Mouse (Mus musculus) kidney, embryonic 15.5 days (tissue): ENCODE measurements around the gene Hist1h2bh. TPM values are rescaled to one million over a fixed set of nuclear protein-coding genes. Genes with fewer than 3 reads are reported as not detected.
"Not testable (repeated sequence)": the region's sequence is repeated elsewhere in the genome, so short reads cannot be mapped to it uniquely, and the experiment has no call there.

Experiments
- ATAC-seq: fragments of 200-750 bp; cut with Nextera tagmentation; replicated peaks from 2 replicates; pipeline ENCODE4 v1.8.0; 2017; ENCODE audit warnings: moderate TSS enrichment; ENCODE audit not compliant: low FRiP score
- H3K27ac ChIP-seq: fragments of 300-500 bp; sonication (generic); 2 replicates; pipeline ENCODE4 v1.5.1; 2015; ENCODE audit warnings: mild to moderate bottlenecking, inconsistent platforms
- H3K27me3 ChIP-seq: fragments of 300-500 bp; sonication (generic); 2 replicates; pipeline ENCODE4 v1.6.1; 2015; ENCODE audit warnings: inconsistent platforms
- H3K36me3 ChIP-seq: fragments of 300-500 bp; sonication (generic); 2 replicates; pipeline ENCODE4 v1.6.1; 2015; ENCODE audit warnings: inconsistent platforms
- H3K4me1 ChIP-seq: fragments of 300-500 bp; sonication (generic); 2 replicates; pipeline ENCODE4 v1.6.1; 2015; ENCODE audit warnings: inconsistent platforms
- H3K4me2 ChIP-seq: fragments of 300-500 bp; sonication (generic); 2 replicates; pipeline ENCODE4 v1.6.1; 2015; ENCODE audit warnings: moderate library complexity, mild to moderate bottlenecking, inconsistent platforms
- H3K4me3 ChIP-seq: fragments of 300-500 bp; sonication (generic); replicated peaks from 2 replicates; pipeline ENCODE4 v1.5.1; 2015; ENCODE audit warnings: mild to moderate bottlenecking, inconsistent platforms
- H3K9ac ChIP-seq: fragments of 300-500 bp; sonication (generic); 2 replicates; pipeline ENCODE4 v1.6.1; 2015; ENCODE audit warnings: mild to moderate bottlenecking, inconsistent platforms
- H3K9me3 ChIP-seq: fragments of 300-500 bp; sonication (generic); replicated peaks from 2 replicates; pipeline ENCODE4 v1.6.1; 2016; ENCODE audit warnings: inconsistent platforms
- WGBS: fragments of 180-500 bp; shearing (Covaris S2); methylation state at CpG from one replicate; pipeline ENCODE4 v1.1.7; 2015; ENCODE audit warnings: mixed read lengths; 5-methylcytosine and 5-hydroxymethylcytosine counted together
- polyA plus RNA-seq: library from polyadenylated mRNA; unstranded; fragments of >200 nt; fragmentation: Nextera tagmentation; extraction: Ambion mirVana; gene quantifications from 2 replicates; pipeline ENCODE4 v1.2.1, GENCODE M21; 2015

Gene Hist1h2bh
- polyA plus RNA-seq, 1 experiment from 2014 or later, result 1.1 TPM

GRCm38 (mm10) chr13:23555839-23556416 lies 12.7 kb upstream of the Hist1h2bh start:
- H3K36me3 ChIP-seq, result no peaks in the 10 kb centered on the region
- H3K27me3 ChIP-seq, result no peaks in the 10 kb centered on the region
- WGBS, result under 1% methylated on average over 18 of the region's 18 CpGs
- peak overlapping the region; percentile 87 for H3K4me2 ChIP-seq
- peak overlapping the region; percentile 87 for H3K9ac ChIP-seq
- H3K4me3 ChIP-seq, result peak overlapping the region; percentile 63
- ATAC-seq, result peak; percentile 82
- no peaks in the 10 kb centered on the region for H3K9me3 ChIP-seq
- H3K4me1 ChIP-seq, result peaks cover 22% of the 10 kb centered on the region
- peak overlapping the region; percentile 99 for H3K27ac ChIP-seq

GRCm38 (mm10) chr13:23554925-23555838 lies 12.0 kb upstream of the Hist1h2bh start:
- peak; percentile 91 for ATAC-seq
- Histone ChIP-seq H3K4me3 (peak overlapping the region; percentile 63), H3K9me3 (no peaks in the 10 kb centered on the region), H3K36me3 (no peaks in the 10 kb centered on the region), H3K9ac (peak overlapping the region; percentile 87), H3K4me1 (peaks cover 24% of the 10 kb centered on the region), H3K27me3 (no peaks in the 10 kb centered on the region), H3K27ac (peak overlapping the region; percentile 99), H3K4me2 (peak overlapping the region; percentile 87)
- WGBS, result under 1% methylated on average over 54 of the region's 54 CpGs

- WGBS, result 23% methylated on average over 9 of the region's 9 CpGs
- no peak for ATAC-seq
- H3K9ac ChIP-seq, result peak overlapping the region; percentile 87
- no peaks in the 10 kb centered on the region for H3K36me3 ChIP-seq
- peak overlapping the region; percentile 87 for H3K4me2 ChIP-seq
- peak overlapping the region; percentile 63 for H3K4me3 ChIP-seq
- H3K9me3 ChIP-seq, result no peaks in the 10 kb centered on the region
- no peaks in the 10 kb centered on the region for H3K27me3 ChIP-seq
- H3K4me1 ChIP-seq, result peaks cover 24% of the 10 kb centered on the region
- peak overlapping the region; percentile 99 for H3K27ac ChIP-seq
Observed at GRCm38 (mm10) chr13:23554393-23554792, 11.2 kb upstream of the Hist1h2bh start.

- ATAC-seq, result no peak
- Histone ChIP-seq H3K36me3 (no peaks in the 10 kb centered on the region), H3K4me1 (peaks cover 24% of the 10 kb centered on the region), H3K27ac (peak within 1 kb of the TSS; percentile 99), H3K4me2 (peak within 1 kb of the TSS; percentile 65), H3K4me3 (no peak within 1 kb of the TSS), H3K9me3 (no peaks in the 10 kb centered on the region), H3K27me3 (no peaks in the 10 kb centered on the region), H3K9ac (no peak within 1 kb of the TSS)
Observed at GRCm38 (mm10) chr13:23552962-23553361, 9.8 kb upstream of the Hist1h2bh start, which contains the start of gene Hist1h1d. Gene Hist1h1d, plus strand, starts transcription at chr13:23553262.

GRCm38 (mm10) chr13:23551931-23552914 lies 9.0 kb upstream of the Hist1h2bh start:
- Histone ChIP-seq H3K9ac (peak overlapping the region; percentile 39; the same call in 1 of the 2 replicates), H3K4me3 (peak overlapping the region; percentile 51), H3K4me2 (peak overlapping the region; percentile 65), H3K4me1 (peaks cover 24% of the 10 kb centered on the region), H3K27ac (peak overlapping the region; percentile 94), H3K27me3 (no peaks in the 10 kb centered on the region), H3K36me3 (no peaks in the 10 kb centered on the region), H3K9me3 (no peaks in the 10 kb centered on the region)
- ATAC-seq, result no peak
- 52% methylated on average over 8 of the region's 8 CpGs for WGBS

- H3K36me3 ChIP-seq, H3K27me3 ChIP-seq, H3K9me3 ChIP-seq: not testable (repeated sequence)
- H3K4me2 ChIP-seq, result peak within 1 kb of the TSS; percentile 65
- ATAC-seq, result peak; percentile 83
- H3K4me3 ChIP-seq, result peak within 1 kb of the TSS; percentile 51
- peak within 1 kb of the TSS; percentile 49 for H3K9ac ChIP-seq
- under 1% methylated on average over 47 of the region's 47 CpGs for WGBS
- peak within 1 kb of the TSS; percentile 94 for H3K27ac ChIP-seq
- peaks cover 20% of the 10 kb centered on the region for H3K4me1 ChIP-seq
Observed at GRCm38 (mm10) chr13:23551146-23551834, 8.1 kb upstream of the Hist1h2bh start, which contains the start of gene Hist1h4f. Gene Hist1h4f, minus strand, starts transcription at chr13:23551648.

- Histone ChIP-seq H3K9ac (peak overlapping the region; percentile 49), H3K9me3 (no peaks in the 10 kb centered on the region), H3K27ac (peak overlapping the region; percentile 94), H3K27me3 (no peaks in the 10 kb centered on the region), H3K4me3 (peak overlapping the region; percentile 51), H3K4me2 (peak overlapping the region; percentile 65), H3K36me3 (no peaks in the 10 kb centered on the region), H3K4me1 (peaks cover 20% of the 10 kb centered on the region)
- WGBS, result under 1% methylated on average over 3 of the region's 3 CpGs
- no peak for ATAC-seq
Observed at GRCm38 (mm10) chr13:23550761-23551145, 7.6 kb upstream of the Hist1h2bh start.

GRCm38 (mm10) chr13:23546694-23547093 lies 3.5 kb upstream of the Hist1h2bh start:
- 64% methylated on average over 5 of the region's 5 CpGs for WGBS
- H3K9ac ChIP-seq, result no peak overlapping the region
- H3K4me3 ChIP-seq, result no peak overlapping the region

GRCm38 (mm10) chr13:23544787-23545120 lies 1.6 kb upstream of the Hist1h2bh start:
- not testable (repeated sequence) for H3K27me3 ChIP-seq, H3K36me3 ChIP-seq, ATAC-seq, H3K9me3 ChIP-seq
- Histone ChIP-seq H3K4me2 (peak overlapping the region; percentile 74), H3K9ac (peak overlapping the region; percentile 45), H3K4me1 (0 out of 2 replicates have a peak, but pooled peaks cover 13% of the 10 kb centered on the region), H3K27ac (peak overlapping the region; percentile 97), H3K4me3 (peak overlapping the region; percentile 50)
- under 1% methylated on average over 13 of the region's 14 CpGs for WGBS

More at GRCm38 (mm10) chr13:23546694-23547093, 3.5 kb upstream of the Hist1h2bh start:
- Histone ChIP-seq H3K27ac (peak overlapping the region; percentile 54), H3K27me3 (no peaks in the 10 kb centered on the region), H3K4me2 (no peak overlapping the region), H3K36me3 (no peaks in the 10 kb centered on the region), H3K4me1 (peaks cover 14% of the 10 kb centered on the region), H3K9me3 (no peaks in the 10 kb centered on the region)
- no peak for ATAC-seq

GRCm38 (mm10) chr13:23543965-23544786 lies 984 bp upstream of the Hist1h2bh start, which contains the start of gene Hist1h3f:
Gene Hist1h3f, plus strand, starts transcription at chr13:23544052.
- no peaks in the 10 kb centered on the region for H3K36me3 ChIP-seq

More at GRCm38 (mm10) chr13:23543965-23544786, 984 bp upstream of the Hist1h2bh start, which contains the start of gene Hist1h3f:
- H3K4me3 ChIP-seq, result peak within 1 kb of the TSS; percentile 52
- no peaks in the 10 kb centered on the region for H3K9me3 ChIP-seq
- H3K27ac ChIP-seq, result peak within 1 kb of the TSS; percentile 97
- 0 out of 2 replicates have a peak, but pooled peaks cover 13% of the 10 kb centered on the region for H3K4me1 ChIP-seq
- no peaks in the 10 kb centered on the region for H3K27me3 ChIP-seq
- under 1% methylated on average over 26 of the region's 45 CpGs for WGBS
- peak within 1 kb of the TSS; percentile 57 for H3K9ac ChIP-seq
- H3K4me2 ChIP-seq, result peak within 1 kb of the TSS; percentile 74
- peak; percentile 93 for ATAC-seq
